Mouse (Mus musculus): Measurements from ENCODE around the gene Olfr1057. TPM values are rescaled to one million over a fixed set of nuclear protein-coding genes. Genes with fewer than 3 reads are reported as not detected.

Gene Olfr1057
- polyA plus RNA-seq (2017; shearing (Covaris generic)), result not detected

GRCm38 (mm10) chr2:86378293-86378692 lies at the start of gene Olfr1057:
Gene Olfr1057 (minus strand): TSS chr2:86378393.

GRCm38 (mm10) chr2:86426649-86427048 lies 48.5 kb upstream of the Olfr1057 start, which contains the start of gene Olfr1062:
Gene Olfr1062 (minus strand): TSS chr2:86426749.

GRCm38 (mm10) chr2:86413950-86414349 lies 35.8 kb upstream of the Olfr1057 start, which contains the start of gene Olfr1061:
Gene Olfr1061 (minus strand): TSS chr2:86414050.

GRCm38 (mm10) chr2:86388461-86388860 lies 10.3 kb upstream of the Olfr1057 start, which contains the start of gene Olfr1058:
Gene Olfr1058 (minus strand): TSS chr2:86388561.

GRCm38 (mm10) chr2:86362369-86362768 lies 15.8 kb downstream of the Olfr1057 start, which contains the start of gene Olfr1056:
Gene Olfr1056 (minus strand): TSS chr2:86362469.

GRCm38 (mm10) chr2:86350184-86350583 lies 28.0 kb downstream of the Olfr1057 start, which contains the start of gene Olfr1055:
Gene Olfr1055 (minus strand): TSS chr2:86350284.

GRCm38 (mm10) chr2:86335333-86335732 lies 42.9 kb downstream of the Olfr1057 start, which contains the start of gene Olfr1054:
Gene Olfr1054 (minus strand): TSS chr2:86335433.

Other genes starting within 250 kb of the Olfr1057 start
- gene Olfr1039, start 242.5 kb downstream of the Olfr1057 start, polyA plus RNA-seq (2017; shearing (Covaris generic)), result not detected
- not detected for gene Olfr1040, start 231.7 kb downstream of the Olfr1057 start, polyA plus RNA-seq (2017; shearing (Covaris generic))
- not detected for gene Olfr1042, start 216.6 kb downstream of the Olfr1057 start, polyA plus RNA-seq (2017; shearing (Covaris generic))
- gene Olfr1043, start 210.9 kb downstream of the Olfr1057 start, polyA plus RNA-seq (2017; shearing (Covaris generic)), result not detected
- gene Olfr1044, start 200.6 kb downstream of the Olfr1057 start, polyA plus RNA-seq (2017; shearing (Covaris generic)), result not detected
- gene Olfr52, start 192.7 kb downstream of the Olfr1057 start, polyA plus RNA-seq (2017; shearing (Covaris generic)), result not detected
- gene Olfr1045, start 175.4 kb downstream of the Olfr1057 start, polyA plus RNA-seq (2017; shearing (Covaris generic)), result not detected
- gene Olfr1046, start 159.1 kb downstream of the Olfr1057 start, polyA plus RNA-seq (2017; shearing (Covaris generic)), result not detected
- gene Olfr1047, start 147.0 kb downstream of the Olfr1057 start, polyA plus RNA-seq (2017; shearing (Covaris generic)), result not detected
- gene Olfr1048, start 138.1 kb downstream of the Olfr1057 start, polyA plus RNA-seq (2017; shearing (Covaris generic)), result not detected
- not detected for gene Olfr1049, start 120.1 kb downstream of the Olfr1057 start, polyA plus RNA-seq (2017; shearing (Covaris generic))
- gene Olfr1051, start 99.3 kb downstream of the Olfr1057 start, polyA plus RNA-seq (2017; shearing (Covaris generic)), result not detected
- gene Olfr1052, start 85.9 kb downstream of the Olfr1057 start, polyA plus RNA-seq (2017; shearing (Covaris generic)), result not detected
- not detected for gene Olfr1053, start 63.1 kb downstream of the Olfr1057 start, polyA plus RNA-seq (2017; shearing (Covaris generic))
- not detected for gene Olfr1054, start 43.0 kb downstream of the Olfr1057 start, polyA plus RNA-seq (2017; shearing (Covaris generic))
- gene Olfr1055, start 28.1 kb downstream of the Olfr1057 start, polyA plus RNA-seq (2017; shearing (Covaris generic)), result not detected
- not detected for gene Olfr1056, start 15.9 kb downstream of the Olfr1057 start, polyA plus RNA-seq (2017; shearing (Covaris generic))
- gene Olfr1058, start 10.2 kb upstream of the Olfr1057 start, polyA plus RNA-seq (2017; shearing (Covaris generic)), result not detected
- gene Olfr1061, start 35.7 kb upstream of the Olfr1057 start, polyA plus RNA-seq (2017; shearing (Covaris generic)), result not detected
- not detected for gene Olfr1062, start 48.4 kb upstream of the Olfr1057 start, polyA plus RNA-seq (2017; shearing (Covaris generic))
- not detected for gene Olfr1065, start 72.2 kb upstream of the Olfr1057 start, polyA plus RNA-seq (2017; shearing (Covaris generic))
- gene Olfr1066, start 77.9 kb upstream of the Olfr1057 start, polyA plus RNA-seq (2017; shearing (Covaris generic)), result not detected
- gene Olfr228, start 109.0 kb upstream of the Olfr1057 start, polyA plus RNA-seq (2017; shearing (Covaris generic)), result not detected
- not detected for gene Olfr1076, start 130.1 kb upstream of the Olfr1057 start, polyA plus RNA-seq (2017; shearing (Covaris generic))
- not detected for gene Olfr1079, start 164.1 kb upstream of the Olfr1057 start, polyA plus RNA-seq (2017; shearing (Covaris generic))
- not detected for gene Olfr1080, start 179.8 kb upstream of the Olfr1057 start, polyA plus RNA-seq (2017; shearing (Covaris generic))
- not detected for gene Olfr1082, start 220.6 kb upstream of the Olfr1057 start, polyA plus RNA-seq (2017; shearing (Covaris generic))